Mouse (Mus musculus) thymus, adult 2 months (tissue): Measurements from ENCODE around the gene Grcc10.

Source experiments
- CTCF ChIP-seq: fragments of 200-500 bp; IDR thresholded peaks from 2 replicates; pipeline ENCODE4 v1.5.1; 2012; ENCODE audit warnings: mild to moderate bottlenecking, control low read depth, low read length, moderate library complexity, borderline replicate concordance; ENCODE audit not compliant: control insufficient read depth, poor library complexity, insufficient read depth; ENCODE audit errors: extremely low read depth
- POLR2A ChIP-seq: fragments of 200-500 bp; IDR thresholded peaks from 2 replicates; pipeline ENCODE4 v1.6.1; 2012; ENCODE audit warnings: mild to moderate bottlenecking, low read length, control low read depth, moderate library complexity; ENCODE audit not compliant: control insufficient read depth, poor library complexity, insufficient read depth; ENCODE audit errors: extremely low read depth

- TF ChIP-seq CTCF (no peak), POLR2A (no peak)
Observed at GRCm38 (mm10) chr6:124734417-124734816, 6.8 kb downstream of the Grcc10 start.
